Mouse (Mus musculus) cortical plate, adult 2 months (tissue): ENCODE data around the gene Abhd17a. TPM values are rescaled to one million over a fixed set of nuclear protein-coding genes. Genes with fewer than 3 reads are reported as not detected.

Source experiments
- H3K27ac ChIP-seq: fragments of 200-500 bp; 2 replicates; pipeline ENCODE4 v1.5.1; 2012; ENCODE audit warnings: low read length, control low read depth, inconsistent platforms; ENCODE audit not compliant: insufficient read depth
- H3K4me1 ChIP-seq: fragments of 200-500 bp; 2 replicates; pipeline ENCODE4 v1.6.1; 2011; ENCODE audit warnings: low read length; ENCODE audit not compliant: control insufficient read depth, insufficient read depth
- H3K4me3 ChIP-seq: fragments of 200-500 bp; 2 replicates; pipeline ENCODE4 v1.5.1; 2011; ENCODE audit warnings: mild to moderate bottlenecking, low read length, control low read depth; ENCODE audit not compliant: insufficient read depth
- CTCF ChIP-seq: fragments of 200-500 bp; IDR thresholded peaks from 2 replicates; pipeline ENCODE4 v1.5.1; 2011; ENCODE audit warnings: mild to moderate bottlenecking, control low read depth, low read length; ENCODE audit not compliant: insufficient read depth; ENCODE audit errors: extremely low read depth
- POLR2A ChIP-seq: fragments of 200-500 bp; IDR thresholded peaks from 2 replicates; pipeline ENCODE4 v1.6.1; 2011; ENCODE audit warnings: mild to moderate bottlenecking, low read length, control low read depth; ENCODE audit not compliant: insufficient read depth; ENCODE audit errors: extremely low read depth
- polyA plus RNA-seq: library from polyadenylated mRNA; depleted of rRNA; stranded (reverse); fragments of >200 nt; gene quantifications from 2 replicates; pipeline ENCODE4 v1.2.3, GENCODE M21; 2012

The Abhd17a gene
- polyA plus RNA-seq, 1 experiment: 329 TPM

- no peak for TF ChIP-seq POLR2A
- TF ChIP-seq CTCF: no peak
- Histone ChIP-seq H3K4me1 (no peaks in the 10 kb centered on the region), H3K27ac (no peak overlapping the region), H3K4me3 (no peak overlapping the region)
Measured at GRCm38 (mm10) chr10:80552364-80552763, 37.8 kb downstream of the Abhd17a start.

GRCm38 (mm10) chr10:80549279-80549678 lies 40.9 kb downstream of the Abhd17a start:
- TF ChIP-seq CTCF (no peak), POLR2A (no peak)
- no peak overlapping the region for H3K4me3 ChIP-seq

GRCm38 (mm10) chr10:80548428-80549006 lies 41.6 kb downstream of the Abhd17a start:
- TF ChIP-seq POLR2A (no peak), CTCF (peak; percentile 65)
- Histone ChIP-seq H3K4me3 (no peak overlapping the region), H3K27ac (no peak overlapping the region), H3K4me1 (0 out of 2 replicates have a peak, but pooled peaks cover 1% of the 10 kb centered on the region)

More at GRCm38 (mm10) chr10:80549279-80549678, 40.9 kb downstream of the Abhd17a start:
- H3K27ac ChIP-seq: no peak overlapping the region
- no peaks in the 10 kb centered on the region for H3K4me1 ChIP-seq

- Histone ChIP-seq H3K27ac (no peak overlapping the region), H3K4me3 (no peak overlapping the region), H3K4me1 (0 out of 2 replicates have a peak, but pooled peaks cover 1% of the 10 kb centered on the region)
- TF ChIP-seq POLR2A (no peak), CTCF (no peak)
Measured at GRCm38 (mm10) chr10:80547539-80547938, 42.6 kb downstream of the Abhd17a start.

- TF ChIP-seq POLR2A: no peak
- TF ChIP-seq CTCF: no peak
- no peak overlapping the region for H3K27ac ChIP-seq
- H3K4me1 ChIP-seq: 0 out of 2 replicates have a peak, but pooled peaks cover 1% of the 10 kb centered on the region
- H3K4me3 ChIP-seq: no peak overlapping the region
Measured at GRCm38 (mm10) chr10:80546945-80547344, 43.2 kb downstream of the Abhd17a start.

- Histone ChIP-seq H3K4me1 (0 out of 2 replicates have a peak, but pooled peaks cover 1% of the 10 kb centered on the region), H3K4me3 (no peak overlapping the region), H3K27ac (no peak overlapping the region)
- no peak for TF ChIP-seq POLR2A
- no peak for TF ChIP-seq CTCF
Measured at GRCm38 (mm10) chr10:80545590-80545989, 44.6 kb downstream of the Abhd17a start.

- TF ChIP-seq CTCF: no peak
Measured at GRCm38 (mm10) chr10:80543873-80544272, 46.3 kb downstream of the Abhd17a start.

GRCm38 (mm10) chr10:80539493-80539892 lies 50.6 kb downstream of the Abhd17a start:
- TF ChIP-seq CTCF: no peak
- no peak for TF ChIP-seq POLR2A

More at GRCm38 (mm10) chr10:80543873-80544272, 46.3 kb downstream of the Abhd17a start:
- Histone ChIP-seq H3K4me3 (no peak overlapping the region), H3K27ac (no peak overlapping the region), H3K4me1 (0 out of 2 replicates have a peak, but pooled peaks cover 1% of the 10 kb centered on the region)

GRCm38 (mm10) chr10:80538710-80539394 lies 51.3 kb downstream of the Abhd17a start, which contains the start of gene Atp8b3:
Gene Atp8b3, minus strand, starts transcription at chr10:80539124.
- H3K4me3 ChIP-seq: no peak within 1 kb of the TSS

More at GRCm38 (mm10) chr10:80539493-80539892, 50.6 kb downstream of the Abhd17a start:
- H3K4me1 ChIP-seq: 0 out of 2 replicates have a peak, but pooled peaks cover 1% of the 10 kb centered on the region
- H3K27ac ChIP-seq: no peak overlapping the region
- no peak overlapping the region for H3K4me3 ChIP-seq

More at GRCm38 (mm10) chr10:80538710-80539394, 51.3 kb downstream of the Abhd17a start, which contains the start of gene Atp8b3:
- Histone ChIP-seq H3K4me1 (0 out of 2 replicates have a peak, but pooled peaks cover 1% of the 10 kb centered on the region), H3K27ac (no peak within 1 kb of the TSS)
- TF ChIP-seq CTCF (no peak), POLR2A (no peak)
